Comparison of ENCODE assay signal across 20 mouse cellular contexts in genomic region chr6:69578416-69578815, GRCm38 (mm10).
"Had no signal": no experiment of that assay in that cellular context is flagged by ENCODE, and none has a peak within 500 bp of the region (broad histone marks: within the 10 kb centered on the region; RNA-seq: fewer than 3 reads in every experiment).

No protein-coding gene starts in this region.

- H3K27me3 ChIP-seq: limb, embryonic 13.5 days; liver, embryonic 12.5 days; liver, embryonic 15.5 days; midbrain, embryonic 15.5 days; neural tube, embryonic 13.5 days had no signal

- DNase-seq: kidney, adult 18-20 months; kidney, postnatal 10 days; kidney, postnatal 36 days; layer of hippocampus, adult 9-11 months; liver; lung, adult 18-20 months; retina, postnatal 1 day; thymus, adult 2 months; thymus, postnatal 14 days; thymus, postnatal 4 days had no signal

- ATAC-seq: intestine, embryonic 16.5 days; liver, embryonic 12.5 days; midbrain, embryonic 15.5 days had no signal

- H3K9me3 ChIP-seq: limb, embryonic 10.5 days; limb, embryonic 13.5 days; liver, embryonic 12.5 days; liver, embryonic 15.5 days; midbrain, embryonic 15.5 days; neural tube, embryonic 13.5 days had no signal

- H3K4me1 ChIP-seq: limb, embryonic 10.5 days; limb, embryonic 13.5 days; liver, embryonic 12.5 days; liver, embryonic 15.5 days; midbrain, embryonic 15.5 days; neural tube, embryonic 13.5 days had no signal

- H3K4me2 ChIP-seq: limb, embryonic 13.5 days; liver, embryonic 12.5 days; liver, embryonic 15.5 days; midbrain, embryonic 15.5 days; neural tube, embryonic 13.5 days had no signal

- H3K9ac ChIP-seq: limb, embryonic 13.5 days; liver, embryonic 12.5 days; liver, embryonic 15.5 days; midbrain, embryonic 15.5 days; neural tube, embryonic 13.5 days had no signal

- H3K36me3 ChIP-seq: limb, embryonic 10.5 days; limb, embryonic 13.5 days; liver, embryonic 12.5 days; liver, embryonic 15.5 days; midbrain, embryonic 15.5 days; neural tube, embryonic 13.5 days had no signal

- H3K4me3 ChIP-seq: limb, embryonic 10.5 days; limb, embryonic 13.5 days; liver, embryonic 12.5 days; liver, embryonic 15.5 days; midbrain, embryonic 15.5 days; myocyte; neural tube, embryonic 13.5 days had no signal

- H3K27ac ChIP-seq: limb, embryonic 10.5 days; limb, embryonic 13.5 days; liver, embryonic 12.5 days; liver, embryonic 15.5 days; macrophage; midbrain, embryonic 15.5 days; neural tube, embryonic 13.5 days; stomach, postnatal 0 days had no signal
